Mouse (Mus musculus) myocyte (in vitro differentiated cells): ENCODE measurements around the gene Lyg1. TPM values are rescaled to one million over a fixed set of nuclear protein-coding genes. Genes with fewer than 3 reads are reported as not detected.

Source experiments
- H3K27me3 ChIP-seq: one replicate; pipeline ENCODE4 v1.6.1; 2011; ENCODE audit not compliant: control insufficient read depth, insufficient read depth, insufficient read length
- H3K36me3 ChIP-seq: one replicate; pipeline ENCODE4 v1.6.1; 2011; ENCODE audit not compliant: control insufficient read depth, insufficient read depth
- H3K4me2 ChIP-seq: one replicate; pipeline ENCODE4 v1.6.1; 2011; ENCODE audit warnings: low read depth, control low read depth
- H3K4me3 ChIP-seq: one replicate; pipeline ENCODE4 v1.5.1; 2011; ENCODE audit warnings: mild to moderate bottlenecking, control low read depth, moderate library complexity
- H3K79me2 ChIP-seq: one replicate; pipeline ENCODE4 v1.6.1; 2011; ENCODE audit not compliant: control insufficient read depth, insufficient read depth
- H3ac ChIP-seq: one replicate; pipeline ENCODE4 v1.6.1; 2011; ENCODE audit not compliant: control insufficient read depth, insufficient read length
- CEBPB ChIP-seq: IDR thresholded peaks from 2 replicates; pipeline ENCODE4 v1.6.1; 2011; ENCODE audit warnings: mild to moderate bottlenecking, moderate library complexity; ENCODE audit not compliant: poor library complexity, insufficient read depth, severe bottlenecking
- E2F4 ChIP-seq: IDR thresholded peaks from one replicate; pipeline ENCODE4 v1.6.1; 2011; ENCODE audit warnings: mild to moderate bottlenecking, control low read depth, moderate library complexity; ENCODE audit not compliant: insufficient read depth
- MAX ChIP-seq: IDR thresholded peaks from one replicate; pipeline ENCODE4 v1.6.1; 2011; ENCODE audit warnings: low read depth, mild to moderate bottlenecking, control low read depth
- MYOD1 ChIP-seq, 3 experiments: IDR thresholded peaks; one replicate each; pipeline ENCODE4 v1.6.1; 2011; ENCODE audit warnings: control low read depth in 2 of 3, low read depth in 2 of 3, mild to moderate bottlenecking in 2 of 3, moderate library complexity in 1 of 3; ENCODE audit not compliant: insufficient read length in 2 of 3, control insufficient read depth in 1 of 3
- MYOG ChIP-seq, 3 experiments: IDR thresholded peaks; one replicate each; pipeline ENCODE4 v1.6.1; 2011; ENCODE audit warnings: control low read depth in 2 of 3, low read depth in 2 of 3, mild to moderate bottlenecking in 2 of 3; ENCODE audit not compliant: insufficient read length in 2 of 3, control insufficient read depth in 1 of 3, insufficient read depth in 1 of 3
- POLR2A ChIP-seq: IDR thresholded peaks from one replicate; pipeline ENCODE4 v1.6.1; 2011; ENCODE audit warnings: low read depth, mild to moderate bottlenecking, control low read depth, moderate library complexity; ENCODE audit not compliant: insufficient read length
- POLR2AphosphoS2 ChIP-seq: IDR thresholded peaks from one replicate; pipeline ENCODE4 v1.6.1; 2011; ENCODE audit warnings: low read depth, control low read depth; ENCODE audit not compliant: insufficient read length
- REST ChIP-seq: IDR thresholded peaks from one replicate; pipeline ENCODE4 v1.6.1; 2011; ENCODE audit warnings: mild to moderate bottlenecking, control low read depth, moderate library complexity; ENCODE audit not compliant: insufficient read depth, insufficient read length
- SRF ChIP-seq: IDR thresholded peaks from one replicate; pipeline ENCODE4 v1.6.1; 2011; ENCODE audit warnings: low read depth; ENCODE audit not compliant: control insufficient read depth, insufficient read length
- TCF12 ChIP-seq: IDR thresholded peaks from one replicate; pipeline ENCODE4 v1.6.1; 2011; ENCODE audit warnings: mild to moderate bottlenecking, control low read depth; ENCODE audit not compliant: poor library complexity, insufficient read depth, severe bottlenecking
- TCF3 ChIP-seq: IDR thresholded peaks from one replicate; pipeline ENCODE4 v1.6.1; 2011; ENCODE audit warnings: low read depth, control low read depth; ENCODE audit not compliant: insufficient read length
- USF1 ChIP-seq: IDR thresholded peaks from one replicate; pipeline ENCODE4 v1.6.1; 2011; ENCODE audit warnings: low read depth, mild to moderate bottlenecking, control low read depth, moderate library complexity
- polyA plus RNA-seq: library from polyadenylated mRNA; unstranded; fragments of >200 nt; fragmentation: generic; extraction: Trizol; gene quantifications from one replicate; pipeline ENCODE4 v1.2.1, GENCODE M21; 2012; ENCODE audit warnings: missing spikeins

The Lyg1 gene
- polyA plus RNA-seq, 1 experiment = not detected

GRCm38 (mm10) chr1:37925971-37926370 is 31.6 kb downstream of the Lyg1 start:
- TF ChIP-seq MYOD1 (IDR thresholded peaks at IDR 0.05; ENCODE audit: control insufficient read depth in 1 of 3, insufficient read length in 2 of 3, low read depth in 2 of 3) (no peak), POLR2AphosphoS2 (no peak), POLR2A (no peak), USF1 (no peak), MYOG (IDR thresholded peaks at IDR 0.05; ENCODE audit: control insufficient read depth in 1 of 3, insufficient read depth in 1 of 3, insufficient read length in 2 of 3, low read depth in 2 of 3) (no peak), REST (no peak), E2F4 (no peak), MAX (no peak), TCF12 (no peak), CEBPB (no peak), SRF (no peak), TCF3 (no peak)
- H3ac ChIP-seq = no peak overlapping the region
- H3K79me2 ChIP-seq = no peaks in the 10 kb centered on the region
- H3K27me3 ChIP-seq = peaks cover 7% of the 10 kb centered on the region
- H3K4me2 ChIP-seq = no peak overlapping the region
- no peaks in the 10 kb centered on the region for H3K36me3 ChIP-seq
- no peak overlapping the region for H3K4me3 ChIP-seq

DNA sequence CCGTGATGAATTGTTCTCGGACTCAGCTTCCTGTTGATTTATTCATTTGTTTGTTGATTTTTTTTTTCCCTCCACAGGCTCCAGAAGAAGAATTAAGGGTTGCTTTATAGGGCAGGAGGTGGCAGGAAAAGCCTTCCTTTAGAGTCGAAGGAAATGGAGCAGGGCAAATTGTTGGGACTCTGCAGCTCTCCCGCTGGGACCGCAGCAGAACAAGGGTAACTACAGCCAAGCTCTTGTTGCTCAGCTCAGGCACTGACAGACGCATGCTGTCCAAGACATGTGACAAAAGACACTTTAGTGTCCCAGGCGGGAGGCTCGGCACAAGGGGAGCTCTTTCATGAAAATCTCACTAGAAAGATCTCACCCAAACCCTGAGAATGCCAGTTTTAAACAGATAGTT is 35.0 kb downstream of the Lyg1 start:
- Histone ChIP-seq H3K27me3 (peaks cover 7% of the 10 kb centered on the region), H3ac (no peak overlapping the region), H3K4me3 (no peak overlapping the region), H3K4me2 (no peak overlapping the region), H3K79me2 (no peaks in the 10 kb centered on the region), H3K36me3 (no peaks in the 10 kb centered on the region)
- no peak for TF ChIP-seq TCF3
- no peak for TF ChIP-seq CEBPB
- no peak for TF ChIP-seq REST
- no peak for TF ChIP-seq USF1
- no peak for TF ChIP-seq MYOD1 (IDR thresholded peaks at IDR 0.05; ENCODE audit: control insufficient read depth in 1 of 3, insufficient read length in 2 of 3, low read depth in 2 of 3)
- TF ChIP-seq TCF12 = no peak
- no peak for TF ChIP-seq E2F4
- TF ChIP-seq MAX = no peak
- no peak for TF ChIP-seq SRF
- no peak for TF ChIP-seq POLR2AphosphoS2
- no peak for TF ChIP-seq MYOG (IDR thresholded peaks at IDR 0.05; ENCODE audit: control insufficient read depth in 1 of 3, insufficient read depth in 1 of 3, insufficient read length in 2 of 3, low read depth in 2 of 3)
- no peak for TF ChIP-seq POLR2A

GRCm38 (mm10) chr1:37918096-37918495 is 39.5 kb downstream of the Lyg1 start:
- no peaks in the 10 kb centered on the region for H3K79me2 ChIP-seq

GRCm38 (mm10) chr1:37917666-37918065 is 39.9 kb downstream of the Lyg1 start:
- Histone ChIP-seq H3K4me2 (no peak overlapping the region), H3K36me3 (no peaks in the 10 kb centered on the region), H3K4me3 (no peak overlapping the region), H3K79me2 (no peaks in the 10 kb centered on the region), H3ac (no peak overlapping the region), H3K27me3 (peaks cover 6% of the 10 kb centered on the region)
- TF ChIP-seq E2F4 (no peak), TCF12 (no peak), REST (no peak), POLR2AphosphoS2 (no peak)

More at GRCm38 (mm10) chr1:37918096-37918495, 39.5 kb downstream of the Lyg1 start:
- no peak overlapping the region for H3K4me3 ChIP-seq
- H3K36me3 ChIP-seq = no peaks in the 10 kb centered on the region
- H3K27me3 ChIP-seq = peaks cover 8% of the 10 kb centered on the region
- H3ac ChIP-seq = no peak overlapping the region
- H3K4me2 ChIP-seq = no peak overlapping the region
- TF ChIP-seq TCF12 (no peak), MYOD1 (IDR thresholded peaks at IDR 0.05; ENCODE audit: control insufficient read depth in 1 of 3, insufficient read length in 2 of 3, low read depth in 2 of 3) (no peak), TCF3 (no peak), POLR2A (no peak), SRF (no peak), POLR2AphosphoS2 (no peak), REST (no peak), MYOG (IDR thresholded peaks at IDR 0.05; ENCODE audit: control insufficient read depth in 1 of 3, insufficient read depth in 1 of 3, insufficient read length in 2 of 3, low read depth in 2 of 3) (no peak), CEBPB (no peak), E2F4 (no peak), MAX (no peak), USF1 (no peak)

DNA sequence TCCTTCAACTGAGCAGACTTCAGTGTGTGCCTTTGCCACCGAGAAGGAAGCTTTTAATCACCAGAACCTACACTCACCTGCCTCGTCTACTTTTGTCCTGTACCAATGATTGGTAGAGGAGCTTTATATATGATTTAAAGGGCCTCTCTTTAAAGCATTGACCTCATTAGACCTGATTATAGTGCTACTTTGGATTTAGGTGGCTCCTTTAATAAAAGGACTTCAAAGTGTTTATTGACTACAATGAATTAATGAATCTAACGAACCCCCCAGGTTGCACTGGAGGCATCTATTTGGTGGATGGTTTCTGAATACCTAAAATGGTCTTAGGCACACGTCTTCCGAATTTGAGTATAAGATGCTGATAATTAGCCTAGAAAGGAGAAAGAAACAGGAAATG is 41.2 kb downstream of the Lyg1 start, which contains the start of gene Lyg2:
TSS of gene Lyg2 (minus strand) at position 101 of the 400 bp plus-strand sequence.
- Histone ChIP-seq H3K4me3 (no peak within 1 kb of the TSS), H3K27me3 (peaks cover 6% of the 10 kb centered on the region), H3ac (no peak within 1 kb of the TSS), H3K36me3 (no peaks in the 10 kb centered on the region), H3K4me2 (no peak within 1 kb of the TSS), H3K79me2 (no peaks in the 10 kb centered on the region)
- TF ChIP-seq MYOG (IDR thresholded peaks at IDR 0.05; ENCODE audit: control insufficient read depth in 1 of 3, insufficient read depth in 1 of 3, insufficient read length in 2 of 3, low read depth in 2 of 3) (no peak), TCF12 (no peak), MYOD1 (IDR thresholded peaks at IDR 0.05; ENCODE audit: control insufficient read depth in 1 of 3, insufficient read length in 2 of 3, low read depth in 2 of 3) (no peak), USF1 (no peak), POLR2A (no peak), REST (no peak), CEBPB (no peak), TCF3 (no peak), MAX (no peak), SRF (no peak), POLR2AphosphoS2 (no peak), E2F4 (no peak)
